Mouse (Mus musculus): ENCODE results near the gene Pakap.

Gene Pakap

GRCm38 (mm10) chr4:57914193-57915190 is 346.5 kb downstream of the Pakap start:
- DNase-seq (ENCODE audit: low spot score in 2 of 2), result no peak

GRCm38 (mm10) chr4:57915216-57915965 is 347.4 kb downstream of the Pakap start:
- DNase-seq (ENCODE audit: low spot score in 2 of 2), result peak; percentile 55 to 70

GRCm38 (mm10) chr4:57916201-57916661 is 348.3 kb downstream of the Pakap start, which contains the start of gene D630039A03Rik:
TSS of gene D630039A03Rik (minus strand) at chr4:57916297.
- DNase-seq (ENCODE audit: low spot score in 2 of 2), result no peak

- DNase-seq (ENCODE audit: low spot score in 2 of 2), result no peak
Measured at GRCm38 (mm10) chr4:57916711-57917110, 348.7 kb downstream of the Pakap start.

- DNase-seq (ENCODE audit: low spot score in 2 of 2), result no peak
Measured at GRCm38 (mm10) chr4:57919494-57920423, 351.8 kb downstream of the Pakap start.

- DNase-seq (ENCODE audit: low spot score in 2 of 2), result no peak
Measured at GRCm38 (mm10) chr4:57920522-57920921, 352.5 kb downstream of the Pakap start.

- DNase-seq (ENCODE audit: low spot score in 2 of 2), result no peak
Measured at GRCm38 (mm10) chr4:57922171-57922570, 354.2 kb downstream of the Pakap start.

GRCm38 (mm10) chr4:57924556-57925071 is 356.6 kb downstream of the Pakap start:
- no peak for DNase-seq (ENCODE audit: low spot score in 2 of 2)

GRCm38 (mm10) chr4:57927464-57928205 is 359.7 kb downstream of the Pakap start:
- DNase-seq (ENCODE audit: low spot score in 2 of 2), result no peak

- no peak for DNase-seq (ENCODE audit: low spot score in 2 of 2)
Measured at GRCm38 (mm10) chr4:57930559-57931170, 362.7 kb downstream of the Pakap start.

- no peak for DNase-seq (ENCODE audit: low spot score in 2 of 2)
Measured at GRCm38 (mm10) chr4:57934181-57934580, 366.2 kb downstream of the Pakap start.

GRCm38 (mm10) chr4:57937292-57937691 is 369.3 kb downstream of the Pakap start:
- no peak for DNase-seq (ENCODE audit: low spot score in 2 of 2)

- DNase-seq (ENCODE audit: low spot score in 2 of 2), result no peak
Measured at GRCm38 (mm10) chr4:57940631-57941030, 372.7 kb downstream of the Pakap start.

GRCm38 (mm10) chr4:57942892-57943291 is 374.9 kb downstream of the Pakap start:
- DNase-seq (ENCODE audit: low spot score in 2 of 2), result no peak
